Mouse (Mus musculus): ENCODE results near the gene Brf1. TPM values are rescaled to one million over a fixed set of nuclear protein-coding genes. Genes with fewer than 3 reads are reported as not detected.

The Brf1 gene
- polyA plus RNA-seq, 1 experiment: 83.3 TPM

DNA sequence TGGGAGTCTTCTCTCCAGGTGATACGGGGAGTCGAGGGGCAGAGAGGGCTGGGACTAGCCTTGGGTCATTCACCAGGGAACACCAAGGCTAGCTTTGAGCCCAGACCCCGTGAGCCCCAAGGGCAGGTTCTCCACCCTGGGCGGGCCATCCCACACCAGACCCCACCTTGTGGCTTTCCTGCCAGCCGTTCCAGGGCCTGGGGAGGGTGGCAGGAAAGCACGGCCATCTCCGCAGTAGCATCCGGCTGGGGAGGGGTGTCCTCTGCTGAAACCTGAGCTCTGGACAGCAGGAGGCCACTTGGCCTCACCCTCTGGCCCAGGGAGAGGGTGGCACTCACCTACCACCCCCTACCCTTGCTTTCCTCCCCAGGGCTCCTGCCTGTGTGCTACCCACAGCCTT lies 82.6 kb downstream of the Brf1 start:
- TF ChIP-seq CTCF (IDR thresholded peaks at IDR 0.05; ENCODE audit: insufficient read depth, low read length) (no peak), POLR2A (IDR thresholded peaks at IDR 0.05; ENCODE audit: borderline replicate concordance, extremely low read depth, low read depth, low read length) (no peak)
- 38% methylated on average over 8 of the region's 8 CpGs for WGBS
- Histone ChIP-seq H3K4me3 (replicated peaks; ENCODE audit: extremely low read depth, low read depth, low read length) (no peak overlapping the region), H3K4me1 (ENCODE audit: control insufficient read depth, insufficient read depth, low read length) (peaks cover 9% of the 10 kb centered on the region; the same call in 1 of the 2 replicates)
- no peak for DNase-seq

DNA sequence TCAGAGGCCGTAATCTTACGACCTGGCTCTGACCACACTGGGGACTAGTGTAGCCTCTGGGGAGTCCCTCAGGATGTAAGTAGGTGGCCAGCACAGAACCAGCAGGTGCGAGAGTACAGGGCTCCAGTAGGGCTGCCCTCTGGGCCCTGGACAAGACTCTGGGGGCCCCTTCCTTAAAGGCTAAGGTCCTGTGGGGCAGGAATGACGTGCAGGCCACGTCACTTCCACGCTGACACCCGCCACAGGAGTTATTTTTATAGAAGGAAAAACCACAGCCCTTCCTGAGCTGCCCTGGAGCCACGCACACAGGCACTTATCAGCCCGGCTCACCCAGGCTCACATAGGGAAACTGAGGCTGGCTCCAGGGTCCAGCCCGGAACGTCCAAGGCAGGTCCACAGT lies 83.0 kb downstream of the Brf1 start:
- no peak for TF ChIP-seq CTCF (IDR thresholded peaks at IDR 0.05; ENCODE audit: insufficient read depth, low read length)
- peak; percentile 47; the same call in 1 of the 2 replicates for TF ChIP-seq POLR2A (IDR thresholded peaks at IDR 0.05; ENCODE audit: borderline replicate concordance, extremely low read depth, low read depth, low read length)
- WGBS: 54% methylated on average over 11 of the region's 11 CpGs
- Histone ChIP-seq H3K4me1 (ENCODE audit: control insufficient read depth, insufficient read depth, low read length) (peaks cover 9% of the 10 kb centered on the region; the same call in 1 of the 2 replicates), H3K4me3 (replicated peaks; ENCODE audit: extremely low read depth, low read depth, low read length) (no peak overlapping the region)
- no peak for DNase-seq

DNA sequence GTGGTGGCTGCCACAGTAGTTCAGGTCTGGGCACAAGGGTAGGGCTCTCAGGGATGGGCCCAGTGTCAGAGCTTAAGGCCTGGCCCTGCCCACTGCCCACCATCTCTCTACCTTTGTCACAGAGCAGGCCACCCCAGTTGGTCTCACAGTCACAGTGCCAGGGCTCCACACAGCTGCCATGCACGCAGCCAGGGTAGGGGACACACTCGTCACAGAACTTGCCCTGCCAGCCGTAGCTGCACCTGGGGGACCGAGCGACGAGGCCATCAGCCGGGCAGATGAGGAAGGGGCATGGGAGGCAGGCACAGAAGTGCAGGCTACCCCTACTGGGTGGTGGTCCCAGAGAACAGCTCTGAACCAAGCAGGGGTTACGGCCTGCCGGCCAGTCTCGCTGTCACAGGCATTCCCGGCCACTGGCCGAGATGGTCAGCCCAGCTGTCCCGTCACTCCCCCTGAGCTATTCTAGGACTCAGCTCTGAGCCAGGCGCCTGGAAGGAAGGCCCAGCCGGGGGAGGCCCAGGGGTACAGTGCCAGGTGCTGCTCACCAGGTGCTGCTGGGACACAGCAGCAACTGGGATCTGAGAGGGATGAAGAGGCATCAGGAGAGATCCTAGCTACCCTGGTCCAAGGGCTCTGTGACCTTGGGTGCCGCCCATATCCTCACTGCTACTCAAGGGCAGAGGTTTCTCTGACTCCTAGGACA lies 83.7 kb downstream of the Brf1 start:
- no peak for DNase-seq
- TF ChIP-seq CTCF (IDR thresholded peaks at IDR 0.05; ENCODE audit: insufficient read depth, low read length) (no peak), POLR2A (IDR thresholded peaks at IDR 0.05; ENCODE audit: borderline replicate concordance, extremely low read depth, low read depth, low read length) (no peak)
- H3K4me3 ChIP-seq (replicated peaks; ENCODE audit: extremely low read depth, low read depth, low read length): no peak overlapping the region
- H3K4me1 ChIP-seq (ENCODE audit: control insufficient read depth, insufficient read depth, low read length): peaks cover 9% of the 10 kb centered on the region; the same call in 1 of the 2 replicates
- 91% methylated on average over 16 of the region's 16 CpGs for WGBS

DNA sequence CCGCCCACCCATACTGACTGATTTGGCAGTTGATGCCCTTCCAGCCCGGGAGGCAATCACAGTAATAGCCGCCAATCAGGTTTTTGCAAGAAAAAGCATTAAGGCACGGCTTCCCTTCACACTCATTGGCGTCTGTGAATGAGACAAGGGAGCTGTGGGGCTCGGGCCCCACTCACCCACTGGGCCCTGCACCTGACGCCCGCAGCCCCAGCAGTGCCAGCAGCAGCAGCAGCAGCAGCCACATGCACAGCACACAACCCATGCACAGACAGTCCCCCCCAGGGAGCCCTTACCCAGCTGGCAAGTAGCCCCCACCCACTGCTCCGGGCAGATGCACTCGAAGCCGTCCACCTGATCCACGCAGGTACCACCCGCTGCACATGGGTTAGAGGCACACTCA lies 84.9 kb downstream of the Brf1 start:
- H3K4me3 ChIP-seq (replicated peaks; ENCODE audit: extremely low read depth, low read depth, low read length): no peak overlapping the region
- no peak for DNase-seq
- TF ChIP-seq POLR2A (IDR thresholded peaks at IDR 0.05; ENCODE audit: borderline replicate concordance, extremely low read depth, low read depth, low read length) (no peak), CTCF (IDR thresholded peaks at IDR 0.05; ENCODE audit: insufficient read depth, low read length) (no peak)
- 86% methylated on average over 13 of the region's 13 CpGs for WGBS
- peaks cover 9% of the 10 kb centered on the region; the same call in 1 of the 2 replicates for H3K4me1 ChIP-seq (ENCODE audit: control insufficient read depth, insufficient read depth, low read length)

DNA sequence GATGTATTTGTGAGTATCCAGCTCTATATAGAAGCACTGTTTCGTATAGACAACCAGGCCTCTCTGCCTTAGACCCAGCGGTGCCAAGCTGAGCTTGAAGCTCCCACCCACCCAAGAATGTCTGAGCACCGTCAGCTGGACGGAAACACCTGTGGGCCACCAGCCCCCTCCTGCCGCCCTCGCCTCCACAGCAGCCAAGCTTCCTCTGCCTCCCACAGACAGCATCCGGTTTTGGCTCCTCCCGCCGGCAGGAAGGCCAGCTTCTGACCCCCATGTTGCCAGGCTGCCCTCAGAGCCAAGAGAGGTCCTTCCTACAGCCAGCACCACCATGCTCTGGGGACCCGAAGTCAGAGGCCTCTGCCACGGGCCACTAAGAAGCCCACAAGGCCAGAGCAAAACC lies 86.0 kb downstream of the Brf1 start:
- H3K4me1 ChIP-seq (ENCODE audit: control insufficient read depth, insufficient read depth, low read length): peaks cover 9% of the 10 kb centered on the region; the same call in 1 of the 2 replicates
- DNase-seq: no peak
- TF ChIP-seq POLR2A (IDR thresholded peaks at IDR 0.05; ENCODE audit: borderline replicate concordance, extremely low read depth, low read depth, low read length) (no peak), CTCF (IDR thresholded peaks at IDR 0.05; ENCODE audit: insufficient read depth, low read length) (no peak)
- no peak overlapping the region for H3K4me3 ChIP-seq (replicated peaks; ENCODE audit: extremely low read depth, low read depth, low read length)
- 46% methylated on average over 11 of the region's 11 CpGs for WGBS

DNA sequence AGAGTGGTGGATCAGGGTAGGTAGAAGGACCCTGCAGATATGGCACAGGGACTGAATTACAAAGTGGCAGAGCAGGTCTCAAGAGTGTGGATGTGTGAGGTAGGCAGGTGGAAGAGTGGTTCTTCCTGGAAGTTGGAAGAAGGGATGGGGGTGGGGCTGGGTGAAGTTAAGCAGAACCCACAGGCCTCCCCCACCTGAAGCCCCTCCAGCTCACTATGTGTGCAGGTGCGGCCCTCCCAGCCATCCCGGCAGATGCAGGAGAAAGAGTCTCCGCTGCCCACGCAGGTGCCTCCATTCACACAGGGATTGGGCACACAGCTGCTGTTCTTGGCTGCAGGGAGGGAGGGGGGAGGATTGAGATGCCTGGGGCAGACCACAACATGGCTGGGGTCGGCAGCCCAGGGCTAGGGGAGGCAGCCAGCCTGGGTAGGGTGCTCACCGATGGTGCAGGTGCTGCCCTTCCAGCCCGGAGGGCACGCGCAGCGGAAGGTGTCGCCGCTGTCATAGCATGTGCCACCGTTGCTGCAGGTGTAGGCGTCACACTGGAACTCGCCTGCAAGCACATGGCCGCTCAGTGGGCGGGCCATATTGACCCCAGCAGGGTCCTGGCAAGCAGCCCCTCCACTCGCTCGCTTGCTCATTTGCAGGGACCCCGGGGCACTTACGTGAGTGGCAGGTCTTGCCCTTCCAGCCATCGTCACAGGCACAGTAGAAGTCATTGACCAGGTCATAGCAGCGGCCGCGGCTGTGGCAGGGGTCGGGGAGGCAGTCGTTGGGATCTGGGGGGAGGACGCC lies 87.4 kb downstream of the Brf1 start:
- H3K4me1 ChIP-seq (ENCODE audit: control insufficient read depth, insufficient read depth, low read length): 0 out of 2 replicates have a peak, but pooled peaks cover 2% of the 10 kb centered on the region
- H3K4me3 ChIP-seq (replicated peaks; ENCODE audit: extremely low read depth, low read depth, low read length): no peak overlapping the region
- TF ChIP-seq CTCF (IDR thresholded peaks at IDR 0.05; ENCODE audit: insufficient read depth, low read length) (no peak), POLR2A (IDR thresholded peaks at IDR 0.05; ENCODE audit: borderline replicate concordance, extremely low read depth, low read depth, low read length) (no peak)
- no peak for DNase-seq
- 86% methylated on average over 28 of the region's 28 CpGs for WGBS

DNA sequence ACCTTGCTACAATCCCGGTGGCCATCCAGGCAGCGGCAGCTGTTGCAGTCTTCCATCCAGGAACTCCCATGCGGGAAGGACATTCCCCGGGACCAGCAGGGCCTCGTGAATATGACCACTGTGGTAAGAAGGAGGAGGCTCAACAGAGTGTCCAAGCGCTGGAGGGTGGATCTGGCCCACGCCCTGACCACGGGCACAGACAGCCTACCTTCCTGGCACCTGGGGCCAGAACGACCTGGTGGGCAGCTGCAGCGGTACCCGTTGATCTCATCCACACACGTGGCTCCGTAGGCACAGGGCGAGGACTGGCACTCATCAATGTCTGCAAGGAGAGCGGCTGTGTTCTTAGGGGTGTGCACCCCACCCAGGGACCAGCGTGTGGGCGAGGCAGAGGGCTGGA lies 88.8 kb downstream of the Brf1 start:
- 90% methylated on average over 17 of the region's 17 CpGs for WGBS
- DNase-seq: no peak
- Histone ChIP-seq H3K4me3 (replicated peaks; ENCODE audit: extremely low read depth, low read depth, low read length) (no peak overlapping the region), H3K4me1 (ENCODE audit: control insufficient read depth, insufficient read depth, low read length) (no peaks in the 10 kb centered on the region)
- no peak for TF ChIP-seq POLR2A (IDR thresholded peaks at IDR 0.05; ENCODE audit: borderline replicate concordance, extremely low read depth, low read depth, low read length)
- TF ChIP-seq CTCF (IDR thresholded peaks at IDR 0.05; ENCODE audit: insufficient read depth, low read length): no peak

Other genes starting within 250 kb of the Brf1 start
- 78.2 and 90.1 TPM in 2 replicates for gene Pld4, start 240.0 kb downstream of the Brf1 start, polyA plus RNA-seq (2012; rRNA removed)
- 9.3 and 13.3 TPM in 2 replicates for gene Ahnak2, start 198.0 kb downstream of the Brf1 start, polyA plus RNA-seq (2012; rRNA removed)
- 9.4 and 10.0 TPM in 2 replicates for gene Clba1, start 191.8 kb downstream of the Brf1 start, polyA plus RNA-seq (2012; rRNA removed)
- gene Cdca4, start 171.3 kb downstream of the Brf1 start, polyA plus RNA-seq (2012; rRNA removed): 17.0 and 21.4 TPM in 2 replicates
- 9.2 and 12.9 TPM in 2 replicates for gene Gpr132, start 132.5 kb downstream of the Brf1 start, polyA plus RNA-seq (2012; rRNA removed)
- 54.0 and 62.8 TPM in 2 replicates for gene Jag2, start 70.9 kb downstream of the Brf1 start, polyA plus RNA-seq (2012; rRNA removed)
- 43.4 and 47.4 TPM in 2 replicates for gene Nudt14, start 58.6 kb downstream of the Brf1 start, polyA plus RNA-seq (2012; rRNA removed)
- gene Btbd6, start 24.2 kb downstream of the Brf1 start, polyA plus RNA-seq (2012; rRNA removed): 48.4 and 72.3 TPM in 2 replicates
- 51.8 and 54.8 TPM in 2 replicates for gene Pacs2, start 13.8 kb upstream of the Brf1 start, polyA plus RNA-seq (2012; rRNA removed)
- 0.24 and 0.31 TPM in 2 replicates for gene Tex22, start 73.8 kb upstream of the Brf1 start, polyA plus RNA-seq (2012; rRNA removed)
- gene Mta1, start 97.6 kb upstream of the Brf1 start, polyA plus RNA-seq (2012; rRNA removed): 77.4 and 85.3 TPM in 2 replicates
- 1,334 and 1,488 TPM in 2 replicates for gene Crip2, start 139.5 kb upstream of the Brf1 start, polyA plus RNA-seq (2012; rRNA removed)
- gene Crip1, start 145.6 kb upstream of the Brf1 start, polyA plus RNA-seq (2012; rRNA removed): 746 and 1,492 TPM in 2 replicates
- 2.9 and 4.2 TPM in 2 replicates for gene Tedc1, start 155.7 kb upstream of the Brf1 start, polyA plus RNA-seq (2012; rRNA removed)
- 0.52 and 0.60 TPM in 2 replicates for gene Tmem121, start 185.2 kb upstream of the Brf1 start, polyA plus RNA-seq (2012; rRNA removed)